Mouse (Mus musculus) heart, postnatal 0 days (tissue): ENCODE data around the gene Asic2. TPM values are rescaled to one million over a fixed set of nuclear protein-coding genes. Genes with fewer than 3 reads are reported as not detected.

Source experiments
- ATAC-seq: fragments of 200-750 bp; cut with Nextera tagmentation; 2 replicates; pipeline ENCODE4 v1.8.0; 2017; ENCODE audit warnings: low read depth, moderate number of reproducible peaks, moderate library complexity; ENCODE audit not compliant: insufficient read depth
- DNase-seq: peaks from one replicate; pipeline ENCODE4 v3.0.0-alpha.2; 2016; ENCODE audit warnings: low spot score
- H3K27ac ChIP-seq: fragments of 300-500 bp; sonication (generic); 2 replicates; pipeline ENCODE4 v1.5.1; 2014; ENCODE audit warnings: low read depth, mild to moderate bottlenecking
- H3K27me3 ChIP-seq: fragments of 300-500 bp; sonication (generic); 2 replicates; pipeline ENCODE4 v1.6.1; 2014; ENCODE audit warnings: low read length, mixed read lengths; ENCODE audit not compliant: control insufficient read depth, insufficient read depth
- H3K36me3 ChIP-seq: fragments of 300-500 bp; sonication (generic); replicated peaks from 2 replicates; pipeline ENCODE4 v1.6.1; 2014; ENCODE audit warnings: low read length, mixed read lengths; ENCODE audit not compliant: control insufficient read depth, insufficient read depth
- H3K4me1 ChIP-seq: fragments of 300-500 bp; sonication (generic); 2 replicates; pipeline ENCODE4 v1.6.1; 2014; ENCODE audit warnings: antibody characterized with exemption; ENCODE audit not compliant: control insufficient read depth, insufficient read depth
- H3K4me2 ChIP-seq: fragments of 300-500 bp; sonication (generic); 2 replicates; pipeline ENCODE4 v1.6.1; 2014; ENCODE audit warnings: low read depth, mild to moderate bottlenecking, low read length, moderate library complexity
- H3K4me3 ChIP-seq: fragments of 300-500 bp; sonication (generic); 2 replicates; pipeline ENCODE4 v1.5.1; 2014; ENCODE audit warnings: low read depth, low read length
- H3K9ac ChIP-seq: fragments of 300-500 bp; sonication (generic); replicated peaks from 2 replicates; pipeline ENCODE4 v1.6.1; 2014; ENCODE audit warnings: low read depth, low read length, mixed read lengths
- H3K9me3 ChIP-seq: fragments of 300-500 bp; sonication (generic); replicated peaks from 2 replicates; pipeline ENCODE4 v1.6.1; 2016; ENCODE audit warnings: low read length; ENCODE audit not compliant: control insufficient read depth
- CTCF ChIP-seq: IDR thresholded peaks from 2 replicates; pipeline ENCODE4 v1.5.1; 2016; ENCODE audit warnings: antibody characterized with exemption, control low read depth, low read depth
- EP300 ChIP-seq: IDR thresholded peaks from 2 replicates; pipeline ENCODE4 v1.6.1; 2016; ENCODE audit warnings: antibody characterized with exemption, low read depth
- WGBS: fragments of 180-500 bp; shearing (Covaris S2); extraction: QIAGEN DNeasy Blood & Tissue Kit; methylation state at CpG from one replicate; pipeline ENCODE4 v1.1.7; 2014; 5-methylcytosine and 5-hydroxymethylcytosine counted together
- polyA plus RNA-seq: library from polyadenylated mRNA; unstranded; fragments of >200 nt; fragmentation: Nextera tagmentation; extraction: Ambion mirVana; gene quantifications from 2 replicates; pipeline ENCODE4 v1.2.1, GENCODE M21; 2015
- total RNA-seq: library from RNA; depleted of rRNA; stranded (reverse); fragments of >200 nt; gene quantifications from 2 replicates; pipeline ENCODE4 v1.2.3, GENCODE M21; 2014; ENCODE audit warnings: low replicate concordance

The Asic2 gene
- total and polyA plus RNA-seq, 2 experiments from 2014 or later, result not detected

DNA sequence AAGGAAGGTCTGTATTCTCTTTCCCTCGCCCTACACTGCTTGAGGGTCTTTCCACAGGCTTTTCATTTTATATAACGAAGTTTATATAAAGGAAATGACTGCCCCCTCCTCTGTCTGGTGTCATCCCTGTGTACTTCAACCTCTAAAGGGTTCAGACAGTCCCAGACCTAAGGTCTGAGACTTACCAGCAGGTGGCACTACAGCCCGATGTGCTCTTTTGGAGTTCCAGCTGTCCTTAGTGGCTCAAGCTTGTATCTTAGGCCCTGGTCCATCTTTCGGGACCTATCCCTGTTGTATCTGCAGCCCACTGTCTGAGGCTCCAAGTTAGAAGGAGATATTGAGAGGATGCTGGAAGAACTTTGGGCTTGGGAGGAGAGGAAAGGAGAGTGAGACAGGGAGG is 1061.8 kb downstream of the Asic2 start:
- Histone ChIP-seq H3K4me3 (no peak overlapping the region), H3K27ac (no peak overlapping the region), H3K4me2 (no peak overlapping the region), H3K36me3 (no peaks in the 10 kb centered on the region), H3K27me3 (no peaks in the 10 kb centered on the region; the same call in 1 of the 2 replicates), H3K9ac (no peak overlapping the region), H3K9me3 (no peaks in the 10 kb centered on the region), H3K4me1 (no peaks in the 10 kb centered on the region)
- peak; percentile 31 for DNase-seq
- no peak for ATAC-seq
- TF ChIP-seq EP300, result no peak
- TF ChIP-seq CTCF, result peak; percentile 75
- 17% methylated on average over 4 of the region's 4 CpGs for WGBS

DNA sequence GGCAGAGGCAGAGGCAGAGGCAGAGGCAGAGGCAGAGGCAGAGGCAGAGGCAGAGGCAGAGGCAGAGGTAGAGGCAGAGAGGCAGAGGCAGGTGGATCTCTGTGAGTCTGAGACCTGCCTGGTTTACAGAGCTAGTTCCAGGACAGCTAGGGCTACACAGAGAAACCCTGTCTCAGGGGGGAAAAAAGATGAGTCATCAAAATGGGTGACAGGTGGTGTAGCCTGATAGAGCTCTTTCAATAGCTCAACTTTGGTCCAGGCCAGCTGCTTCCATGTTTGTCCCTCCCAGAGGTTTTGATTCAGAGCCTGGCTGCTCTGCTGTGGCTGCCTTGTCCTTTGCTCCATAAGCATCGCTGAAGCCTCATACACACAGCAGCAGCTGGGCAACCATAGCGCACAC is 1063.7 kb downstream of the Asic2 start:
- Histone ChIP-seq H3K27me3 (no peaks in the 10 kb centered on the region), H3K4me3 (no peak overlapping the region), H3K4me1 (no peaks in the 10 kb centered on the region), H3K4me2 (no peak overlapping the region), H3K9ac (no peak overlapping the region), H3K36me3 (no peaks in the 10 kb centered on the region), H3K9me3 (no peaks in the 10 kb centered on the region), H3K27ac (no peak overlapping the region)
- WGBS, result 84% methylated on average over 2 of the region's 2 CpGs
- no peak for TF ChIP-seq CTCF
- TF ChIP-seq EP300, result no peak
- ATAC-seq (no peak), DNase-seq (no peak)

DNA sequence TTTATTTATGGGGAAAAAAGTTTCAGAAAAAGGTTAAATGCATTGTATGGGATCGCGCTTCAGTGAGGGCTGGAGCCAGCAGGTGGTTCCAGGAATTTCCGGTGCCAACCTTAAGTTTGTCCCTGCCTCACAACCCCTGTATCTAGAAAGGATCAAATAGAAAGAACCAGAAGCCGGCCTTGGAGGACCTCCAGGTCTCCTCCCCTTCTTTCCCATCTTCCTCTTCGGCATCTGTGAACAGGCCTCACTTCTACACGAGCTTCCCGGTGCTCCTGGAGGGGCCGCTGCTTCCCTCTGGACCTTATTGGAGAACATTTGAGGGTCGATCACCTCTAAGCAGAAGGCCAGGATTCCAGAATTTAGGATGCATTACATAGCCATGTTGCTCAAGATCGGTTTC is 1064.8 kb downstream of the Asic2 start:
- Histone ChIP-seq H3K9me3 (no peaks in the 10 kb centered on the region), H3K27me3 (no peaks in the 10 kb centered on the region), H3K4me1 (no peaks in the 10 kb centered on the region), H3K4me3 (no peak overlapping the region), H3K4me2 (no peak overlapping the region), H3K27ac (no peak overlapping the region), H3K9ac (no peak overlapping the region), H3K36me3 (no peaks in the 10 kb centered on the region)
- no peak for ATAC-seq
- DNase-seq, result no peak
- 82% methylated on average over 10 of the region's 10 CpGs for WGBS
- TF ChIP-seq CTCF, result no peak
- no peak for TF ChIP-seq EP300

DNA sequence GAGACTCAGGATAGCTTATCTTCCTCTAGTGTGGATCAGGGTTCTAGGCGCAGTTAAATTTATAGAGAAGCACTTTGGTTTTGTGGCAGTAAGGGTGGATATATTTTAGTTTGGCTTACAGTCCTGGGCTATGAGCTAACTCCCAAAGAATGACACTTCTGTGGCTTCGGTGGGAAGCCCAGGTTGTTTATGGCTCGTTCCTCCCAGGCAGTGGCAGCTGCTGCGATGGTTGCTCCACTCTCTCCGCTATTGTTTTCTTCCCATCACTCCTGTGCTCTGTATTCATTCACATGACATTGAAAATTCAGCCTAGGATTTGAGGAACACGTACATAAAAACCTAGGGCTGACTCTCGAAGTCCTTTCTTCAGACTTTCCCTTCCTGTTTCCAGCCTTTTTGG is 1065.6 kb downstream of the Asic2 start:
- H3K27me3 ChIP-seq, result no peaks in the 10 kb centered on the region
- H3K9ac ChIP-seq, result no peak overlapping the region
- no peaks in the 10 kb centered on the region for H3K36me3 ChIP-seq
- no peak for ATAC-seq
- no peak for DNase-seq
- H3K4me2 ChIP-seq, result no peak overlapping the region
- 61% methylated on average over 7 of the region's 7 CpGs for WGBS
- no peak overlapping the region for H3K4me3 ChIP-seq
- H3K9me3 ChIP-seq, result no peaks in the 10 kb centered on the region
- H3K27ac ChIP-seq, result no peak overlapping the region
- TF ChIP-seq CTCF (no peak), EP300 (no peak)
- no peaks in the 10 kb centered on the region for H3K4me1 ChIP-seq

DNA sequence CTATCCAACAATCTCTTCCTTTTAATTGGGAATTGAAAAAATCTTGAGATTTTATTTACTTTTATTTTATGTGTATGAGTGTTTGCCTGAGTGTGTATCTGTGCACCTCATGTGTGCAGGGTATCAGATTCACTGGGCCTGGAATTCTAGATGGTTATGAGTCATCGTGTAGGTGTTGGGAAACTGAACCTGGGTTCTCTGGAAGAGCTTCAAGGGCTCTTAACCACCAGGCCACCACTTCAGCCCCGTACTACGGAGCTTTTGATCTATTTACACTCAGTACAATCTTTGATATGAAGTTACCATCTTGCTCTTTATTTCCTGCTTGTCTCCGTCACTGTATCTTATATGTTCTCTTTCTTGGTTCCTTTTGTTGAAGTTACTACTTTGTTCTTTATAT is 1067.7 kb downstream of the Asic2 start:
- Histone ChIP-seq H3K27me3 (no peaks in the 10 kb centered on the region), H3K9ac (no peak overlapping the region)

DNA sequence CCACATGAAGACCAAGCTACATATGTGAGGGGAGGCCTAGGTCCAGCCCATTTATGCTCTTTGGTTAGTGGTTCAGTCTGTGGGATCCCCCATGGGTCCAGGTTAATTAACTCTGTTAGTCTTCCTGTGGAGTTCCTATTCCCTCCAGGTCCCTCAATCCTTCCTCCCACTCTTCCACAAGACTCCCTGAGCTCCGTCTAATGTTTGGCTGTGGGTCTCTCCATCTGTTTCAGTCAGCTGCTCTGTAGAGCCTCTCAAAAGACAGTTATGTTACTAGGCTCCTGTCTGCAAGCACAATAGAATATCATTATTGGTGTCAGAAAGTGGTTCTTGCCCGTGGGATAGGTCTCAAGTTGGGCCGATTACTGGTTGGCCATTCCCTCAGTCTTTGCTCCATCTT is 1072.4 kb downstream of the Asic2 start:
- Histone ChIP-seq H3K27me3 (no peaks in the 10 kb centered on the region), H3K27ac (no peak overlapping the region), H3K36me3 (no peaks in the 10 kb centered on the region), H3K4me1 (no peaks in the 10 kb centered on the region), H3K4me2 (no peak overlapping the region), H3K4me3 (no peak overlapping the region), H3K9ac (no peak overlapping the region), H3K9me3 (no peaks in the 10 kb centered on the region)
- no peak for DNase-seq
- WGBS, result 86% methylated on average over 3 of the region's 3 CpGs
- TF ChIP-seq CTCF, result no peak
- no peak for TF ChIP-seq EP300
- no peak for ATAC-seq

More for the DNA sequence above, 1067.7 kb downstream of the Asic2 start:
- no peak overlapping the region for H3K4me2 ChIP-seq
- no peak overlapping the region for H3K4me3 ChIP-seq
- H3K27ac ChIP-seq, result no peak overlapping the region
- no peaks in the 10 kb centered on the region for H3K36me3 ChIP-seq
- ATAC-seq (no peak), DNase-seq (no peak)
- H3K9me3 ChIP-seq, result no peaks in the 10 kb centered on the region
- TF ChIP-seq CTCF, result no peak
- no peak for TF ChIP-seq EP300
- 60% methylated on average over 4 of the region's 4 CpGs for WGBS
- H3K4me1 ChIP-seq, result no peaks in the 10 kb centered on the region
